Comparison of ENCODE assay signal across 27 mouse cellular contexts in the genomic region with DNA sequence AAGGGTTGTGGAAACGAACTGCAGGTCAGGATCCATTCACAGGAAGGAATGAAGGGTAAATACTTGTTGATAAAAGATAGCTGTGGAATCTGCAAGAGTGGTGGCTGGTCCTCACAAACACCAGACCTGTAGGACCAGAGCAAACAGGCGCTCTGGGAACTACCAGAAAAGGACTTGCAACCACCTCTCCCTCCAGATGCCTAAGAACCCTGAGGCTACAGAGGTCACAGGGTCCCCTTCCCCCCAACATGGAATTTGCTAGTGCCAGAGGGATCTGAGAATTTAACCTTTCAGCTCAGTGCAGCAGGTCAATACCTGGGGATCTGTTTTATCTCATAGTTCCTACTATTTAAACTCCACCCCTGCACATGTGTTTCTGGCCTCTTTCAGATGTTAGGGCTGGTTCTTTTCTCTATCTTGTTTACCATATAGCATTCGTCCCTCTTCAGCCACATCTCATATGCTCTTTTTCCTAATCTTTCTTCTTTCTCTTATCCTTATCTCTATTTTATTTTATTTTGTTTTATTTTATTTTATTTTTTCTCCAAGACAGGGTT. TPM values are rescaled to one million over a fixed set of nuclear protein-coding genes. Genes with fewer than 3 reads are reported as not detected.
A peak's percentile ranks its signal among the peaks of the same experiment; 100 is the strongest.
DNase-seq lines count a peak whose midpoint lies in the region; ATAC-seq and TF ChIP-seq lines count a peak whose summit lies in the region.
"Had no signal": no experiment of that assay in that cellular context is flagged by ENCODE, and none has a peak within 500 bp of the region (broad histone marks: within the 10 kb centered on the region; RNA-seq: fewer than 3 reads in every experiment).

No protein-coding gene starts in this region.

- no peak for TF ChIP-seq EP300 in ES-Bruce4 (IDR thresholded peaks at IDR 0.05; ENCODE audit: insufficient read depth, low read depth, low read length)

- H3K9me3 ChIP-seq in heart, embryonic 10.5 days: no peaks in the 10 kb centered on the region
- H3K9me3 ChIP-seq in ES-Bruce4 (replicated peaks; ENCODE audit: control insufficient read depth, insufficient read depth, low read length, poor library complexity, severe bottlenecking): no peaks in the 10 kb centered on the region
- H3K9me3 ChIP-seq in liver, embryonic 12.5 days (replicated peaks): no peaks in the 10 kb centered on the region
- H3K9me3 ChIP-seq: forebrain, embryonic 10.5 days; hindbrain, embryonic 10.5 days; limb, embryonic 13.5 days; megakaryocyte, embryonic 14.5 days had no signal

- DNase-seq in heart, embryonic 10.5 days (ENCODE audit: low spot score): no peak
- DNase-seq in heart, adult 18-20 months: no peak
- no peak for DNase-seq in frontal cortex, postnatal 14 days (ENCODE audit: low spot score in 2 of 2)
- DNase-seq in urinary bladder, adult 2 months (ENCODE audit: low spot score): no peak
- DNase-seq: adrenal gland, adult 8-10 months; cerebellum, adult 18-20 months; cerebellum, postnatal 25 days; heart, postnatal 10 days; kidney, adult 9 months; kidney, postnatal 14 days; layer of hippocampus, postnatal 36 days; lung, embryonic 14.5 days; midbrain, embryonic 14.5 days; thymus, postnatal 36 days had no signal

- H3K4me2 ChIP-seq in liver, embryonic 12.5 days: peak overlapping the region; percentile 17; the same call in 1 of the 2 replicates
- H3K4me2 ChIP-seq: heart, embryonic 11.5 days; limb, embryonic 13.5 days; lung, embryonic 14.5 days had no signal

- no peak for TF ChIP-seq CTCF in ES-Bruce4 (IDR thresholded peaks at IDR 0.05; ENCODE audit: low read depth, low read length)

- 14% methylated on average over 3 of the region's 3 CpGs for whole genome bisulfite sequencing in heart, embryonic 10.5 days
- WGBS in liver, embryonic 12.5 days (ENCODE audit: insufficient replicate concordance): 25% methylated on average over 3 of the region's 3 CpGs

- H3K4me3 ChIP-seq in heart, embryonic 10.5 days: no peak overlapping the region
- H3K4me3 ChIP-seq in ES-Bruce4 (ENCODE audit: low read depth, low read length): no peak overlapping the region
- H3K4me3 ChIP-seq in liver, embryonic 12.5 days: no peak overlapping the region
- H3K4me3 ChIP-seq: forebrain, embryonic 10.5 days; hindbrain, embryonic 10.5 days; layer of hippocampus, adult 2 months; limb, embryonic 13.5 days; megakaryocyte, embryonic 14.5 days had no signal

- H3K36me3 ChIP-seq in heart, embryonic 10.5 days: no peaks in the 10 kb centered on the region
- H3K36me3 ChIP-seq in ES-Bruce4 (ENCODE audit: control insufficient read depth, insufficient read depth, low read length, poor library complexity, severe bottlenecking): no peaks in the 10 kb centered on the region
- H3K36me3 ChIP-seq in liver, embryonic 12.5 days: no peaks in the 10 kb centered on the region
- H3K36me3 ChIP-seq: forebrain, embryonic 10.5 days; hindbrain, embryonic 10.5 days; limb, embryonic 13.5 days had no signal

- peak overlapping the region; percentile 62 for H3K27ac ChIP-seq in heart, embryonic 10.5 days
- peak overlapping the region; percentile 46; the same call in 1 of the 2 replicates for H3K27ac ChIP-seq in ES-Bruce4 (ENCODE audit: insufficient read depth, low read length)
- H3K27ac ChIP-seq in liver, embryonic 12.5 days: peak overlapping the region; percentile 27; the same call in 1 of the 2 replicates
- H3K27ac ChIP-seq: forebrain, embryonic 10.5 days; hindbrain, embryonic 10.5 days; hindbrain, postnatal 0 days; layer of hippocampus, adult 2 months; limb, embryonic 13.5 days had no signal

- peak; percentile 70 for ATAC-seq in liver, embryonic 12.5 days
- ATAC-seq in megakaryocyte progenitor cell, adult 5-6 weeks (replicated peaks; ENCODE audit: poor library complexity): peak; percentile 46; the same call in 1 of the 2 replicates
- ATAC-seq: CD4-positive, CD25-positive, alpha-beta regulatory T cell, adult 4 months; forebrain, embryonic 16.5 days; hindbrain, postnatal 0 days; intestine, embryonic 16.5 days had no signal

- no peaks in the 10 kb centered on the region for H3K27me3 ChIP-seq in heart, embryonic 10.5 days (ENCODE audit: insufficient read depth, poor library complexity, severe bottlenecking)
- H3K27me3 ChIP-seq in ES-Bruce4 (ENCODE audit: control insufficient read depth, insufficient read depth, low read length, poor library complexity, severe bottlenecking): no peaks in the 10 kb centered on the region
- no peaks in the 10 kb centered on the region for H3K27me3 ChIP-seq in liver, embryonic 12.5 days (replicated peaks)
- H3K27me3 ChIP-seq: limb, embryonic 13.5 days had no signal

- H3K4me1 ChIP-seq in heart, embryonic 10.5 days: peaks cover 11% of the 10 kb centered on the region
- H3K4me1 ChIP-seq in ES-Bruce4 (ENCODE audit: control insufficient read depth, insufficient read depth, low read length): peaks cover 4% of the 10 kb centered on the region
- peaks cover 28% of the 10 kb centered on the region for H3K4me1 ChIP-seq in liver, embryonic 12.5 days
- H3K4me1 ChIP-seq: hindbrain, embryonic 10.5 days; limb, embryonic 13.5 days had no signal

- no peak for TF ChIP-seq POLR2A in ES-Bruce4 (IDR thresholded peaks at IDR 0.05; ENCODE audit: insufficient read depth, low read length)

- no peak overlapping the region; the same call in 1 of the 2 replicates for H3K9ac ChIP-seq in ES-Bruce4 (ENCODE audit: low read depth, poor library complexity, severe bottlenecking)
- H3K9ac ChIP-seq in liver, embryonic 12.5 days: no peak overlapping the region
- H3K9ac ChIP-seq: limb, embryonic 13.5 days; lung, embryonic 14.5 days had no signal

RNA-seq across cellular contexts. Expression of a gene that starts 20.6 kb away (rescaled TPM):
- polyA plus RNA-seq in heart, embryonic 10.5 days (2016; fragmentation: Nextera tagmentation; extraction: Ambion mirVana): 44.4 and 46.8 TPM in 2 replicates
- 10 to 100 TPM; 14.5 to 14.6 TPM for total RNA-seq in heart, adult 18-20 months (2021)
- polyA plus RNA-seq in ES-Bruce4 (2011; ENCODE audit: insufficient read depth, insufficient read length, low read depth, missing spikeins): 54.6 and 57.9 TPM in 2 replicates
- 22.9 and 23.8 TPM in 2 replicates for polyA plus RNA-seq in liver, embryonic 12.5 days (2016; fragmentation: Nextera tagmentation; extraction: Ambion mirVana)
- total RNA-seq in megakaryocyte progenitor cell, adult 5-6 weeks (2015): 33.2 and 34.1 TPM in 2 replicates
- total RNA-seq in megakaryocyte progenitor cell, adult 5-6 weeks (2017): 21.3 and 26.2 TPM in 2 replicates
- polyA plus RNA-seq in urinary bladder, adult 2 months (2012; rRNA removed): 20.7 and 22.4 TPM in 2 replicates

RNA-seq across cellular contexts. Expression of a gene that starts 55.5 kb away (rescaled TPM):
- 15.0 and 17.7 TPM in 2 replicates for polyA plus RNA-seq in heart, embryonic 10.5 days (2016; fragmentation: Nextera tagmentation; extraction: Ambion mirVana)
- 1 to 10 TPM; 6.0 to 8.7 TPM for total RNA-seq in heart, adult 18-20 months (2021)
- 26.6 and 27.1 TPM in 2 replicates for polyA plus RNA-seq in ES-Bruce4 (2011; ENCODE audit: insufficient read depth, insufficient read length, low read depth, missing spikeins)
- 25.9 and 26.1 TPM in 2 replicates for polyA plus RNA-seq in liver, embryonic 12.5 days (2016; fragmentation: Nextera tagmentation; extraction: Ambion mirVana)
- 27.7 and 31.8 TPM in 2 replicates for total RNA-seq in megakaryocyte progenitor cell, adult 5-6 weeks (2015)
- total RNA-seq in megakaryocyte progenitor cell, adult 5-6 weeks (2017): 12.4 and 13.4 TPM in 2 replicates
- polyA plus RNA-seq in urinary bladder, adult 2 months (2012; rRNA removed): 7.9 and 8.5 TPM in 2 replicates
